Comparison of ENCODE assay signal across 12 mouse cellular contexts in genomic region chr17:85776876-85777275, GRCm38 (mm10).
A peak's percentile ranks its signal among the peaks of the same experiment; 100 is the strongest.
DNase-seq lines count a peak whose midpoint lies in the region; ATAC-seq and TF ChIP-seq lines count a peak whose summit lies in the region.
"Had no signal": no experiment of that assay in that cellular context is flagged by ENCODE, and none has a peak within 500 bp of the region (broad histone marks: within the 10 kb centered on the region; RNA-seq: fewer than 3 reads in every experiment).

No protein-coding gene starts in this region.

- no peak for TF ChIP-seq CTCF in kidney, adult 2 months (conservative IDR thresholded peaks at IDR 0.05; ENCODE audit: insufficient read depth, insufficient read length, low read depth, low read length)

- peak; percentile 58; the same call in 1 of the 2 replicates for ATAC-seq in midbrain, embryonic 14.5 days (ENCODE audit: low FRiP score, low TSS enrichment)
- no peak for ATAC-seq in megakaryocyte, adult 5-6 weeks (ENCODE audit: poor library complexity, severe bottlenecking)
- ATAC-seq: intestine, embryonic 15.5 days had no signal

- WGBS in midbrain, embryonic 14.5 days: 52% methylated on average over 3 of the region's 3 CpGs
- WGBS in kidney, adult 2 months: 77% methylated on average over 3 of the region's 3 CpGs

- TF ChIP-seq POLR2A in kidney, adult 2 months (IDR thresholded peaks at IDR 0.05; ENCODE audit: low read depth, low read length): no peak

- 0 out of 2 replicates have a peak, but pooled peaks cover 3% of the 10 kb centered on the region for H3K27me3 ChIP-seq in midbrain, embryonic 14.5 days (ENCODE audit: control insufficient read depth, insufficient read depth, low read length)
- H3K27me3 ChIP-seq in kidney, adult 2 months (replicated peaks; ENCODE audit: control insufficient read depth, insufficient read depth, low read length): no peaks in the 10 kb centered on the region
- H3K27me3 ChIP-seq: embryonic facial prominence, embryonic 12.5 days; intestine, embryonic 15.5 days had no signal

- H3K9me3 ChIP-seq in midbrain, embryonic 14.5 days (ENCODE audit: control insufficient read depth, low read length): no peaks in the 10 kb centered on the region
- H3K9me3 ChIP-seq: embryonic facial prominence, embryonic 12.5 days; intestine, embryonic 15.5 days had no signal

- H3K4me1 ChIP-seq in midbrain, embryonic 14.5 days (ENCODE audit: control insufficient read depth, insufficient read depth, low read length): no peaks in the 10 kb centered on the region
- no peaks in the 10 kb centered on the region for H3K4me1 ChIP-seq in kidney, adult 2 months (ENCODE audit: control insufficient read depth, insufficient read depth, low read length)
- H3K4me1 ChIP-seq: intestine, embryonic 15.5 days had no signal

- DNase-seq in retina, postnatal 1 day: peak; percentile 43
- no peak for DNase-seq in retina, embryonic 14.5 days (ENCODE audit: low spot score)
- DNase-seq in layer of hippocampus, postnatal 10 days (ENCODE audit: low spot score in 2 of 2): peak; percentile 44 to 54
- peak; percentile 71 for DNase-seq in midbrain, embryonic 14.5 days
- DNase-seq in kidney, adult 2 months: no peak
- no peak for DNase-seq in adrenal gland, adult 2 months
- no peak for DNase-seq in gastrocnemius, postnatal 4 days (ENCODE audit: low spot score in 2 of 2)
- DNase-seq: cerebellum, adult 11 months had no signal

- no peak overlapping the region for H3K9ac ChIP-seq in midbrain, embryonic 14.5 days (replicated peaks; ENCODE audit: low read length)
- H3K9ac ChIP-seq: embryonic facial prominence, embryonic 12.5 days; intestine, embryonic 15.5 days had no signal

- H3K4me2 ChIP-seq in midbrain, embryonic 14.5 days (ENCODE audit: low read length): no peak overlapping the region
- H3K4me2 ChIP-seq: embryonic facial prominence, embryonic 12.5 days; intestine, embryonic 15.5 days had no signal

- H3K4me3 ChIP-seq in midbrain, embryonic 14.5 days (replicated peaks; ENCODE audit: low read depth, low read length): no peak overlapping the region
- no peak overlapping the region for H3K4me3 ChIP-seq in kidney, adult 2 months (ENCODE audit: insufficient read depth, low read depth, low read length)
- H3K4me3 ChIP-seq: embryonic facial prominence, embryonic 12.5 days; intestine, embryonic 15.5 days had no signal

- H3K27ac ChIP-seq in midbrain, embryonic 14.5 days (replicated peaks; ENCODE audit: low read depth, low read length): no peak overlapping the region
- H3K27ac ChIP-seq in kidney, adult 2 months (ENCODE audit: insufficient read depth, low read depth, low read length): no peak overlapping the region
- H3K27ac ChIP-seq: embryonic facial prominence, embryonic 12.5 days; intestine, embryonic 15.5 days; macrophage had no signal

- H3K36me3 ChIP-seq in midbrain, embryonic 14.5 days (ENCODE audit: control insufficient read depth, insufficient read depth, low read length): no peaks in the 10 kb centered on the region
- H3K36me3 ChIP-seq in kidney, adult 2 months (ENCODE audit: control insufficient read depth, insufficient read depth, low read length): no peaks in the 10 kb centered on the region
- H3K36me3 ChIP-seq: embryonic facial prominence, embryonic 12.5 days; intestine, embryonic 15.5 days had no signal

Comparison
In these comparisons a context has a peak if more than half of its experiments do, and no peak if none do; other contexts are left out.
1. DNase-seq: peak in retina, postnatal 1 day (single experiment), layer of hippocampus, postnatal 10 days (2 of 2) and midbrain, embryonic 14.5 days (single experiment); none in retina, embryonic 14.5 days (single experiment), kidney, adult 2 months (single experiment), adrenal gland, adult 2 months (single experiment) and gastrocnemius, postnatal 4 days (0 of 2).